Mouse (Mus musculus): ENCODE measurements around the gene Gpc3.

- TF ChIP-seq CTCF (IDR thresholded peaks at IDR 0.05; ENCODE audit: borderline replicate concordance, insufficient read depth, low read depth, low read length) (peak; percentile 13; the same call in 1 of the 2 replicates), POLR2A (IDR thresholded peaks at IDR 0.05; ENCODE audit: borderline replicate concordance, insufficient read depth, low read length) (no peak)
Observed at GRCm38 (mm10) chrX:52369938-52370758, 243.6 kb downstream of the Gpc3 start.

Measured in cerebellum, adult 2 months (tissue).